Mouse (Mus musculus) ovary, adult 10 weeks (tissue): ENCODE results near the gene Adad2. TPM values are rescaled to one million over a fixed set of nuclear protein-coding genes. Genes with fewer than 3 reads are reported as not detected.

ENCODE experiments used
- polyA plus RNA-seq: library from polyadenylated mRNA; stranded (reverse); fragments of 350-450 nt; fragmentation: Illumina TruSeq; extraction: RNeasy Lipid Tissue Mini Kit (QIAGEN cat#74804); gene quantifications from one replicate; pipeline ENCODE4 v1.2.3, GENCODE M21; 2014

The Adad2 gene
- polyA plus RNA-seq: not detected

DNA sequence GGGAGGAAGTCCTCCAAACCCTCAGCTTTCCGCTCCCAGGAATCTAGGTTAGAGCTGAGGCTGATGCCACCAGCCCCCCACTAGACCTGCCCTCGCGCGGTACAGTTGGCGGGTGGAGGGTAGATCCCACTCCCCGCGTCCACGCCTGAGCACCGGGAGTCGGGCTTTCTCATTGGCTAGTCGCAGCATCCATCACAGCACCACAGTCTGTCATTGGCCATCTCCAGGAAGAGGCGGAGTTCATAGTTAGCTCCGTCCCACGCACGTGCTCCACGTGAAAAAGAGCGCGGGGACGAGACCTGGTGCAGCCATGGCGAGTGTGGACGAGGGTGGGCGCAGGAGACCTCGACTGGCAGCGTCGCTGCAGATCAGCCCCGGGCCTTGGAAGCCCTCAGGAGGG is at the start of gene Adad2:
Adad2 (plus strand) TSS at position 277 of the 400 bp plus-strand sequence.

DNA sequence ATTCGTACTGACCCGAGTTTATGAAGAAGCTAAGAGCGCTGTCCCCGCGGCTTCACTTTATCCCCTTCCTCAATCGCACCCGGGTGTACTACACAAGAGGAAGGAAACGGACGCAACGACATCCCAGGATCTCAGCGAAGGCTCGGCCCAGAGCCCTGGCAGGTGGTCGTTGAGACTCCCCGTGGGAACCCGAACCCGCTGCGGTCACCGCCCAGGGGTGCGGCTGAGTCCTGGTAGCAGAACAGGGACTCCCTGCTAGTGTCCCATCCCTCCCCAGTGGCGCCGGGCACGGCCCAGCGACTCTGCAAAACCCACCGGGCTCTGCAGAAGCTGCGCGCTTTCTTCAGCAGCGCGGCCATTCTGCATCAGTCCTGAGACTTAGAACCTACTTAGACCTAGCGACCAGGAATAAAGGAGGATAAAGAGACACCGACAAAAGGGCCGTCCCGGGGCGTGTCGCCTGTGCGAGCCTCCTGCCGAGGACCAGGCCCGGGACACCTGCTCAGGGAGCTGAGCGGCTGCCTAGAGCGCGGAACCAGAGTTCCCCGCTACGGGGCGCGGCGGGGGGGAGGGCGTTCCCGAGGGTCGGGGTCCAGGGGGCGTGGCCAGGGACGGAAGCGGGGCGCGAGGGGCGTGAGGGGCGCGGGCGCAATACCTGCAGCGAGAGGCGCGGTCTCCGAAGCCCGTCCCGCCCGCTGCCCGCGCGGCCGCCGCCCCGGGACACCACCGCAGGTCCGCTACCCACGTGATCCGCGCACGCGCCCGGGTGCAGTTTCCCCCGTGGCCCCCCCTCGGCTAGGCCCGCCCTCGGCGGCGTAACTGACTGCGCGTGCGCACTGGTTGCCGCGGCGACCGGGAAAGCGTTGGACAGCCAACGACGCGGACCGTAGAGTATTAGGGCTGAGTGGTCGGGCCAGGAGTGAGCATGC is 37.8 kb upstream of the Adad2 start, which contains the start of the genes Hsdl1 and Dnaaf1:
Hsdl1 (minus strand) TSS at position 747 of the 929 bp plus-strand sequence.
Dnaaf1 (plus strand) TSS at position 799 of the 929 bp plus-strand sequence.

DNA sequence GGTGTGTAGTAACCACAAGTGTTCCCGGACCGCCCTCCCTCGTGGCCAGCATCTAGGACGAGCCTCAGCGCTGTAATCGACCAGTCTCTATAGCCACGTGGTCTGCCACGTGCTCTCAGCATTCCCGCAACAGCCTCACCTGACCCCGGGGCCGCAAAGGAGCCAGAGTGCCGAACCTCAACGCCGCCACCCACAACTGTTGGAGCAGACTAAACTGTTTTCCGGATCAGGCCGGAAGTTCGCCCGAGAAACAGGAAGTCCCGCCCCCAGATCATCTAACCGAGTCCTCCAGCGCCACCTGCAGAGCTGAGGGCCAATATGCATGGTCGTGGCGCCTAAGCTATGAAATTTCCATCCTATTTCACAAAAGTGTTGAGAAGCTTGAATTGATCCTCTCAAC is 7.6 kb upstream of the Adad2 start, which contains the start of gene Taf1c:
Taf1c (minus strand) TSS at position 227 of the 400 bp plus-strand sequence.

DNA sequence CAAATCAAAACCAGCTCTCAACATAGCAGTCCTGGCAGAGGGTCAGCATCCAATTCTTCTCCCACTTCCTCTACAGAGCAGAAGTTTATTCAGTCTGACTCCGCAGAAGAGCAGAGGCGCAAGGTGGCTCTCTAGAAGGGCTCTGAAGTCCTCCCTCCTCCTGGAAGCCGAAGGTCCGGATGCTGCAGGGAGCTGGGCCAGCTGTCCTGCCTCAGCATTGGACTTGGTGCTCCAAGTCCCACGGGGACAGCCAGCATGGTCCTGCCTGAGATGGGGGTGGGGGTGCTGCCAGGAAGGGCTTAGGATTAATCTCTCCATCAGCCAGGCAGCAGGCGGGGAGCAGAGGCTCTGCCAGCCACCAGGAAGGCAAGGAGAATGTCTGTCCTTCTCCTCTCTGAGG is 22.8 kb downstream of the Adad2 start, which contains the start of gene Kcng4:
Kcng4 (minus strand) TSS at position 303 of the 400 bp plus-strand sequence.

Other genes starting within 250 kb of the Adad2 start
- 0.43 TPM for gene Mlycd, start 217.9 kb upstream of the Adad2 start, polyA plus RNA-seq
- gene Osgin1, start 178.6 kb upstream of the Adad2 start, polyA plus RNA-seq: not detected
- not detected for gene Necab2, start 166.0 kb upstream of the Adad2 start, polyA plus RNA-seq
- 0.17 TPM for gene Slc38a8, start 111.0 kb upstream of the Adad2 start, polyA plus RNA-seq
- gene Mbtps1, start 54.0 kb upstream of the Adad2 start, polyA plus RNA-seq: 63.5 TPM
- 13.1 TPM for gene Hsdl1, start 37.6 kb upstream of the Adad2 start, polyA plus RNA-seq
- gene Dnaaf1, start 37.5 kb upstream of the Adad2 start, polyA plus RNA-seq: not detected
- gene Taf1c, start 7.5 kb upstream of the Adad2 start, polyA plus RNA-seq: not detected
- gene Kcng4, start 22.9 kb downstream of the Adad2 start, polyA plus RNA-seq: 0.23 TPM
- 5.0 TPM for gene Wfdc1, start 53.6 kb downstream of the Adad2 start, polyA plus RNA-seq
- gene Atp2c2, start 87.3 kb downstream of the Adad2 start, polyA plus RNA-seq: not detected
- gene Tldc1, start 165.7 kb downstream of the Adad2 start, polyA plus RNA-seq: 2.5 TPM
- 2.0 TPM for gene Cotl1, start 227.8 kb downstream of the Adad2 start, polyA plus RNA-seq
- not detected for gene Klhl36, start 249.5 kb downstream of the Adad2 start, polyA plus RNA-seq